Mouse (Mus musculus) heart, postnatal 36 days (tissue): ENCODE results near the gene Cnnm3. TPM values are rescaled to one million over a fixed set of nuclear protein-coding genes. Genes with fewer than 3 reads are reported as not detected.

ENCODE experiments used
- DNase-seq, 2 experiments: peaks; one replicate each; pipeline ENCODE4 v3.0.0; 2021 to 2022
- intact Hi-C: fragments of 180-260 bp; cut with DNase I; formaldehyde crosslinking; loops from one replicate; pipeline ENCODE4 v1.15.1; 2025
- total RNA-seq, 2 experiments: library from RNA; stranded (reverse); gene quantifications; 2 replicates each; pipeline ENCODE4 v1.2.3; 2021

Cnnm3 gene
- 10 to 100 TPM; 16.0 to 19.2 TPM for total RNA-seq

GRCm38 (mm10) chr1:36511289-36512021 lies at the start of gene Cnnm3:
Gene Cnnm3 (plus strand): TSS chr1:36511867.
- intact Hi-C loops, result loop anchor here (2.0 to 5.0 kb wide), 2 partner anchors 39 to 144 kb away; partner anchors contain the start of gene Kansl3
- peak; percentile 100 for DNase-seq

- intact Hi-C loops, result no loop called here
- DNase-seq, result no peak
Measured at GRCm38 (mm10) chr1:36465641-36466160, 46.0 kb upstream of the Cnnm3 start.

GRCm38 (mm10) chr1:36467446-36467845 lies 44.2 kb upstream of the Cnnm3 start:
- no peak for DNase-seq
- intact Hi-C loops, result no loop called here

- peak; percentile 19 to 31 for DNase-seq
- intact Hi-C loops, result loop anchor here (5.0 kb wide), 1 partner anchor 163 kb away; the partner anchor contains the start of gene Arid5a
Measured at GRCm38 (mm10) chr1:36469811-36470444, 41.7 kb upstream of the Cnnm3 start.

- DNase-seq, result peak; percentile 85 to 88
- intact Hi-C loops, result loop anchor here (1.0 to 5.0 kb wide), 5 partner anchors 19 to 164 kb away; partner anchors contain the start of genes Arid5a, Cnnm3, Kansl3 and Lman2l
Measured at GRCm38 (mm10) chr1:36471181-36472105, 40.2 kb upstream of the Cnnm3 start, which contains the start of gene Cnnm4. Gene Cnnm4 (plus strand): TSS chr1:36471620.

- no peak for DNase-seq
- intact Hi-C loops, result loop anchor here (2.0 to 5.0 kb wide), 3 partner anchors 19 to 165 kb away; partner anchors contain the start of genes Arid5a and Cnnm3
Measured at GRCm38 (mm10) chr1:36472106-36472440, 39.6 kb upstream of the Cnnm3 start.

- no peak for DNase-seq
- intact Hi-C loops, result loop anchor here (2.0 to 5.0 kb wide), 3 partner anchors 18 to 166 kb away; partner anchors contain the start of genes Arid5a and Cnnm3
Measured at GRCm38 (mm10) chr1:36473211-36473780, 38.4 kb upstream of the Cnnm3 start.

- no peak for DNase-seq
- intact Hi-C loops, result loop anchor here (5.0 kb wide), 1 partner anchor 167 kb away; the partner anchor contains the start of gene Arid5a
Measured at GRCm38 (mm10) chr1:36474646-36475045, 37.0 kb upstream of the Cnnm3 start.

- DNase-seq, result no peak
- intact Hi-C loops, result no loop called here
Measured at GRCm38 (mm10) chr1:36475480-36476110, 36.1 kb upstream of the Cnnm3 start.

GRCm38 (mm10) chr1:36476426-36476825 lies 35.2 kb upstream of the Cnnm3 start:
- DNase-seq, result no peak
- intact Hi-C loops, result no loop called here

- DNase-seq, result no peak
- intact Hi-C loops, result no loop called here
Measured at GRCm38 (mm10) chr1:36478343-36478795, 33.3 kb upstream of the Cnnm3 start.

- intact Hi-C loops, result no loop called here
- DNase-seq, result no peak
Measured at GRCm38 (mm10) chr1:36479903-36480899, 31.5 kb upstream of the Cnnm3 start.

- intact Hi-C loops, result no loop called here
- no peak for DNase-seq
Measured at GRCm38 (mm10) chr1:36483825-36484224, 27.8 kb upstream of the Cnnm3 start.

- DNase-seq, result no peak
- intact Hi-C loops, result no loop called here
Measured at GRCm38 (mm10) chr1:36485080-36485479, 26.6 kb upstream of the Cnnm3 start.

- no peak for DNase-seq
- intact Hi-C loops, result no loop called here
Measured at GRCm38 (mm10) chr1:36487111-36487510, 24.6 kb upstream of the Cnnm3 start.

GRCm38 (mm10) chr1:36489661-36490060 lies 22.0 kb upstream of the Cnnm3 start:
- DNase-seq, result no peak
- intact Hi-C loops, result loop anchor here (2.0 to 5.0 kb wide), 3 partner anchors 17 to 122 kb away; partner anchors contain the start of gene Kansl3

GRCm38 (mm10) chr1:36492416-36493139 lies 19.1 kb upstream of the Cnnm3 start:
- peak; percentile 59 to 70 for DNase-seq
- intact Hi-C loops, result loop anchor here (2.0 to 5.0 kb wide), 3 partner anchors 50 to 168 kb away; partner anchors contain the start of gene Kansl3
